Mouse (Mus musculus): ENCODE measurements around the gene Rpl10a. TPM values are rescaled to one million over a fixed set of nuclear protein-coding genes. Genes with fewer than 3 reads are reported as not detected.
"Not testable (repeated sequence)": the region's sequence is repeated elsewhere in the genome, so short reads cannot be mapped to it uniquely, and the experiment has no call there.

Gene Rpl10a
- polyA plus RNA-seq, 1 experiment from 2014 or later = 616 TPM

GRCm38 (mm10) chr17:28317725-28318124 is 10.5 kb upstream of the Rpl10a start:
- ATAC-seq (ENCODE audit: insufficient number of reproducible peaks, low FRiP score, low TSS enrichment, low read depth) = no peak

GRCm38 (mm10) chr17:28321700-28322099 is 6.6 kb upstream of the Rpl10a start:
- Histone ChIP-seq H3K36me3 (ENCODE audit: control insufficient read depth, insufficient read depth, low read length) (peaks cover 12% of the 10 kb centered on the region), H3K4me1 (ENCODE audit: control insufficient read depth, insufficient read depth, low read length) (no peaks in the 10 kb centered on the region), H3K9me3 (ENCODE audit: control insufficient read depth, low read length) (no peaks in the 10 kb centered on the region), H3K27me3 (ENCODE audit: control insufficient read depth, insufficient read depth, low read length) (no peaks in the 10 kb centered on the region), H3K4me2 (ENCODE audit: low read depth, severe bottlenecking) (no peak overlapping the region), H3K4me3 (ENCODE audit: low read depth, low read length) (no peak overlapping the region), H3K27ac (replicated peaks; ENCODE audit: low read depth, low read length) (no peak overlapping the region), H3K9ac (ENCODE audit: low read length) (no peak overlapping the region)
- 98% methylated on average over 4 of the region's 4 CpGs for WGBS
- ATAC-seq (ENCODE audit: insufficient number of reproducible peaks, low FRiP score, low TSS enrichment, low read depth) = no peak
- DNase-seq (ENCODE audit: low spot score) = no peak

More at GRCm38 (mm10) chr17:28317725-28318124, 10.5 kb upstream of the Rpl10a start:
- Histone ChIP-seq H3K4me3 (ENCODE audit: low read depth, low read length) (no peak overlapping the region), H3K27me3 (ENCODE audit: control insufficient read depth, insufficient read depth, low read length) (no peaks in the 10 kb centered on the region), H3K9ac (ENCODE audit: low read length) (no peak overlapping the region), H3K36me3 (ENCODE audit: control insufficient read depth, insufficient read depth, low read length) (peaks cover 13% of the 10 kb centered on the region; the same call in 1 of the 2 replicates), H3K9me3 (ENCODE audit: control insufficient read depth, low read length) (no peaks in the 10 kb centered on the region), H3K4me1 (ENCODE audit: control insufficient read depth, insufficient read depth, low read length) (peaks cover 9% of the 10 kb centered on the region; the same call in 1 of the 2 replicates), H3K4me2 (ENCODE audit: low read depth, severe bottlenecking) (no peak overlapping the region), H3K27ac (replicated peaks; ENCODE audit: low read depth, low read length) (no peak overlapping the region)
- 91% methylated on average over 9 of the region's 9 CpGs for WGBS
- no peak for DNase-seq (ENCODE audit: low spot score)

- 93% methylated on average over 8 of the region's 8 CpGs for WGBS
- Histone ChIP-seq H3K9ac (ENCODE audit: low read length) (no peak overlapping the region), H3K4me3 (ENCODE audit: low read depth, low read length) (no peak overlapping the region), H3K27ac (replicated peaks; ENCODE audit: low read depth, low read length) (no peak overlapping the region), H3K4me1 (ENCODE audit: control insufficient read depth, insufficient read depth, low read length) (peaks cover 6% of the 10 kb centered on the region), H3K27me3 (ENCODE audit: control insufficient read depth, insufficient read depth, low read length) (no peaks in the 10 kb centered on the region), H3K36me3 (ENCODE audit: control insufficient read depth, insufficient read depth, low read length) (peaks cover 8% of the 10 kb centered on the region), H3K4me2 (ENCODE audit: low read depth, severe bottlenecking) (no peak overlapping the region), H3K9me3 (ENCODE audit: control insufficient read depth, low read length) (no peaks in the 10 kb centered on the region)
- no peak for DNase-seq (ENCODE audit: low spot score)
- ATAC-seq (ENCODE audit: insufficient number of reproducible peaks, low FRiP score, low TSS enrichment, low read depth) = no peak
Observed at GRCm38 (mm10) chr17:28323786-28324185, 4.5 kb upstream of the Rpl10a start.

GRCm38 (mm10) chr17:28324416-28324815 is 3.9 kb upstream of the Rpl10a start:
- not testable (repeated sequence) for H3K36me3 ChIP-seq (ENCODE audit: control insufficient read depth, insufficient read depth, low read length); H3K9me3 ChIP-seq (ENCODE audit: control insufficient read depth, low read length); H3K9ac ChIP-seq (ENCODE audit: low read length); H3K4me3 ChIP-seq (ENCODE audit: low read depth, low read length); DNase-seq (ENCODE audit: low spot score); ATAC-seq (ENCODE audit: insufficient number of reproducible peaks, low FRiP score, low TSS enrichment, low read depth); H3K4me2 ChIP-seq (ENCODE audit: low read depth, severe bottlenecking); H3K27me3 ChIP-seq (ENCODE audit: control insufficient read depth, insufficient read depth, low read length); H3K27ac ChIP-seq (replicated peaks; ENCODE audit: low read depth, low read length); H3K4me1 ChIP-seq (ENCODE audit: control insufficient read depth, insufficient read depth, low read length)
- WGBS = 93% methylated on average over 7 of the region's 7 CpGs

GRCm38 (mm10) chr17:28325751-28326150 is 2.5 kb upstream of the Rpl10a start:
- no peak overlapping the region for H3K27ac ChIP-seq (replicated peaks; ENCODE audit: low read depth, low read length)
- DNase-seq (ENCODE audit: low spot score) = no peak
- peaks cover 14% of the 10 kb centered on the region for H3K4me1 ChIP-seq (ENCODE audit: control insufficient read depth, insufficient read depth, low read length)
- H3K9me3 ChIP-seq (ENCODE audit: control insufficient read depth, low read length) = no peaks in the 10 kb centered on the region
- peaks cover 13% of the 10 kb centered on the region for H3K36me3 ChIP-seq (ENCODE audit: control insufficient read depth, insufficient read depth, low read length)
- no peak for ATAC-seq (ENCODE audit: insufficient number of reproducible peaks, low FRiP score, low TSS enrichment, low read depth)
- H3K4me2 ChIP-seq (ENCODE audit: low read depth, severe bottlenecking) = no peak overlapping the region
- no peaks in the 10 kb centered on the region for H3K27me3 ChIP-seq (ENCODE audit: control insufficient read depth, insufficient read depth, low read length)
- H3K4me3 ChIP-seq (ENCODE audit: low read depth, low read length) = no peak overlapping the region
- WGBS = 93% methylated on average over 8 of the region's 8 CpGs
- H3K9ac ChIP-seq (ENCODE audit: low read length) = no peak overlapping the region

GRCm38 (mm10) chr17:28326951-28327350 is 1.3 kb upstream of the Rpl10a start:
- Histone ChIP-seq H3K4me1 (ENCODE audit: control insufficient read depth, insufficient read depth, low read length) (peaks cover 24% of the 10 kb centered on the region), H3K9ac (ENCODE audit: low read length) (no peak overlapping the region; the same call in none of the 2 replicates), H3K4me3 (ENCODE audit: low read depth, low read length) (no peak overlapping the region), H3K36me3 (ENCODE audit: control insufficient read depth, insufficient read depth, low read length) (peaks cover 15% of the 10 kb centered on the region), H3K27ac (replicated peaks; ENCODE audit: low read depth, low read length) (no peak overlapping the region), H3K4me2 (ENCODE audit: low read depth, severe bottlenecking) (no peak overlapping the region), H3K9me3 (ENCODE audit: control insufficient read depth, low read length) (no peaks in the 10 kb centered on the region), H3K27me3 (ENCODE audit: control insufficient read depth, insufficient read depth, low read length) (no peaks in the 10 kb centered on the region)
- DNase-seq (ENCODE audit: low spot score) = no peak
- no peak for ATAC-seq (ENCODE audit: insufficient number of reproducible peaks, low FRiP score, low TSS enrichment, low read depth)
- WGBS = 76% methylated on average over 3 of the region's 3 CpGs

- WGBS = 2% methylated on average over 22 of the region's 22 CpGs
- peak; percentile 44 for ATAC-seq (ENCODE audit: insufficient number of reproducible peaks, low FRiP score, low TSS enrichment, low read depth)
- H3K36me3 ChIP-seq (ENCODE audit: control insufficient read depth, insufficient read depth, low read length) = peaks cover 17% of the 10 kb centered on the region
Observed at GRCm38 (mm10) chr17:28327673-28328325, 472 bp upstream of the Rpl10a start.

GRCm38 (mm10) chr17:28328946-28329345 is 675 bp downstream of the Rpl10a start:
- peak overlapping the region; percentile 75 for H3K4me2 ChIP-seq (ENCODE audit: low read depth, severe bottlenecking)
- H3K27ac ChIP-seq (replicated peaks; ENCODE audit: low read depth, low read length) = peak overlapping the region; percentile 95
- peaks cover 44% of the 10 kb centered on the region for H3K4me1 ChIP-seq (ENCODE audit: control insufficient read depth, insufficient read depth, low read length)
- H3K9ac ChIP-seq (ENCODE audit: low read length) = peak overlapping the region; percentile 99
- peaks cover 17% of the 10 kb centered on the region for H3K36me3 ChIP-seq (ENCODE audit: control insufficient read depth, insufficient read depth, low read length)
- peak; percentile 52 for DNase-seq (ENCODE audit: low spot score)
- under 1% methylated on average over 24 of the region's 25 CpGs for WGBS
- peak overlapping the region; percentile 97 for H3K4me3 ChIP-seq (ENCODE audit: low read depth, low read length)
- no peaks in the 10 kb centered on the region for H3K27me3 ChIP-seq (ENCODE audit: control insufficient read depth, insufficient read depth, low read length)
- no peak for ATAC-seq (ENCODE audit: insufficient number of reproducible peaks, low FRiP score, low TSS enrichment, low read depth)
- H3K9me3 ChIP-seq (ENCODE audit: control insufficient read depth, low read length) = no peaks in the 10 kb centered on the region

More at GRCm38 (mm10) chr17:28327673-28328325, 472 bp upstream of the Rpl10a start:
- Histone ChIP-seq H3K27ac (replicated peaks; ENCODE audit: low read depth, low read length) (peak overlapping the region; percentile 95), H3K4me3 (ENCODE audit: low read depth, low read length) (peak overlapping the region; percentile 97), H3K9me3 (ENCODE audit: control insufficient read depth, low read length) (no peaks in the 10 kb centered on the region), H3K9ac (ENCODE audit: low read length) (peak overlapping the region; percentile 99), H3K4me2 (ENCODE audit: low read depth, severe bottlenecking) (peak overlapping the region; percentile 75), H3K27me3 (ENCODE audit: control insufficient read depth, insufficient read depth, low read length) (no peaks in the 10 kb centered on the region), H3K4me1 (ENCODE audit: control insufficient read depth, insufficient read depth, low read length) (peaks cover 33% of the 10 kb centered on the region)
- DNase-seq (ENCODE audit: low spot score) = no peak

All from limb, embryonic 11.5 days (tissue).